Mouse (Mus musculus) liver, adult 2 months (tissue): ENCODE measurements around the gene Mchr1. TPM values are rescaled to one million over a fixed set of nuclear protein-coding genes. Genes with fewer than 3 reads are reported as not detected.
A peak's percentile ranks its signal among the peaks of the same experiment; 100 is the strongest.

ENCODE experiments used
- DNase-seq: peaks from one replicate; pipeline ENCODE4 v3.0.0-alpha.2; 2011; ENCODE audit warnings: low read depth, low spot score; ENCODE audit errors: extremely low read depth
- H3K27ac ChIP-seq: fragments of 200-500 bp; replicated peaks from 2 replicates; pipeline ENCODE4 v1.5.1; 2012; ENCODE audit warnings: low read depth, mild to moderate bottlenecking, control low read depth, inconsistent platforms, low read length; ENCODE audit not compliant: insufficient read depth
- H3K27me3 ChIP-seq: fragments of 200-500 bp; 2 replicates; pipeline ENCODE4 v1.6.1; 2012; ENCODE audit warnings: mild to moderate bottlenecking, moderate library complexity, low read length, inconsistent platforms; ENCODE audit not compliant: control insufficient read depth, insufficient read depth
- H3K36me3 ChIP-seq: fragments of 200-500 bp; 2 replicates; pipeline ENCODE4 v1.6.1; 2012; ENCODE audit warnings: low read length, inconsistent platforms; ENCODE audit not compliant: control insufficient read depth, insufficient read depth
- H3K4me1 ChIP-seq: fragments of 200-500 bp; 2 replicates; pipeline ENCODE4 v1.6.1; 2011; ENCODE audit warnings: low read length; ENCODE audit not compliant: control insufficient read depth, insufficient read depth
- H3K4me3 ChIP-seq: fragments of 200-500 bp; 2 replicates; pipeline ENCODE4 v1.5.1; 2011; ENCODE audit warnings: low read depth, mild to moderate bottlenecking, control low read depth, low read length, moderate library complexity; ENCODE audit not compliant: insufficient read depth
- H3K79me2 ChIP-seq: fragments of 200-500 bp; 2 replicates; pipeline ENCODE4 v1.6.1; 2012; ENCODE audit warnings: inconsistent platforms, mild to moderate bottlenecking, low read length, moderate library complexity; ENCODE audit not compliant: control insufficient read depth, insufficient read depth
- H3K9ac ChIP-seq: fragments of 200-500 bp; 2 replicates; pipeline ENCODE4 v1.6.1; 2012; ENCODE audit warnings: low read depth, mild to moderate bottlenecking, control low read depth, inconsistent platforms, low read length
- CTCF ChIP-seq: fragments of 200-500 bp; IDR thresholded peaks from 2 replicates; pipeline ENCODE4 v1.5.1; 2011; ENCODE audit warnings: low read depth, low read length, control low read depth
- POLR2A ChIP-seq: fragments of 200-500 bp; IDR thresholded peaks from 2 replicates; pipeline ENCODE4 v1.6.1; 2011; ENCODE audit warnings: low read length, control low read depth; ENCODE audit not compliant: insufficient read depth; ENCODE audit errors: extremely low read depth
- WGBS: fragments of 180-500 bp; shearing (Covaris S2); methylation state at CpG from one replicate; pipeline ENCODE4 v1.1.7; 2018; 5-methylcytosine and 5-hydroxymethylcytosine counted together
- polyA plus RNA-seq: library from polyadenylated mRNA; depleted of rRNA; stranded (reverse); fragments of >200 nt; gene quantifications from 2 replicates; pipeline ENCODE4 v1.2.3, GENCODE M21; 2012; rRNA removed
- total RNA-seq: library from RNA; depleted of rRNA; stranded (reverse); fragments of >200 nt; gene quantifications from 2 replicates; pipeline ENCODE4 v1.2.3, GENCODE M21; 2014; rRNA removed

The Mchr1 gene
- total RNA-seq (not detected in 2 replicates), polyA plus RNA-seq (not detected in 2 replicates)

- TF ChIP-seq CTCF (peak; percentile 62), POLR2A (no peak)
- no peak for DNase-seq
Observed at GRCm38 (mm10) chr15:81235086-81235920, at the start of gene Mchr1. Mchr1 (plus strand) TSS chr15:81235499.

GRCm38 (mm10) chr15:81189061-81189460, 46.2 kb upstream of the Mchr1 start:
- no peak overlapping the region for H3K4me3 ChIP-seq
- no peak overlapping the region for H3K27ac ChIP-seq
- DNase-seq: no peak
- H3K4me1 ChIP-seq: peaks cover 3% of the 10 kb centered on the region; the same call in 1 of the 2 replicates
- no peak overlapping the region for H3K9ac ChIP-seq
- no peaks in the 10 kb centered on the region for H3K27me3 ChIP-seq
- peaks cover 20% of the 10 kb centered on the region for H3K79me2 ChIP-seq
- 98% methylated on average over 2 of the region's 2 CpGs for WGBS
- TF ChIP-seq POLR2A (no peak), CTCF (no peak)
- no peaks in the 10 kb centered on the region for H3K36me3 ChIP-seq

More at GRCm38 (mm10) chr15:81235086-81235920, at the start of gene Mchr1:
- 5% methylated on average over 25 of the region's 25 CpGs for WGBS
- H3K27ac ChIP-seq: no peak within 1 kb of the TSS
- H3K9ac ChIP-seq: peak within 1 kb of the TSS; percentile 53
- peak within 1 kb of the TSS; percentile 37; the same call in 1 of the 2 replicates for H3K4me3 ChIP-seq
- H3K79me2 ChIP-seq: no peaks in the 10 kb centered on the region
- peaks cover 9% of the 10 kb centered on the region for H3K4me1 ChIP-seq
- no peaks in the 10 kb centered on the region for H3K27me3 ChIP-seq
- no peaks in the 10 kb centered on the region for H3K36me3 ChIP-seq

- H3K27me3 ChIP-seq: no peaks in the 10 kb centered on the region
- peaks cover 3% of the 10 kb centered on the region; the same call in 1 of the 2 replicates for H3K4me1 ChIP-seq
- H3K9ac ChIP-seq: peak overlapping the region; percentile 81
- H3K27ac ChIP-seq: no peak overlapping the region
- no peak for TF ChIP-seq CTCF
- no peak for TF ChIP-seq POLR2A
- DNase-seq: peak; percentile 16
- no peaks in the 10 kb centered on the region for H3K36me3 ChIP-seq
- WGBS: under 1% methylated on average over 46 of the region's 46 CpGs
- H3K79me2 ChIP-seq: peaks cover 20% of the 10 kb centered on the region
- H3K4me3 ChIP-seq: peak overlapping the region; percentile 93
Observed at GRCm38 (mm10) chr15:81190011-81190629, 45.2 kb upstream of the Mchr1 start.

- H3K4me1 ChIP-seq: peaks cover 3% of the 10 kb centered on the region; the same call in 1 of the 2 replicates
- DNase-seq: peak; percentile 99
- peak within 1 kb of the TSS; percentile 81 for H3K9ac ChIP-seq
- H3K4me3 ChIP-seq: peak within 1 kb of the TSS; percentile 93
- H3K27ac ChIP-seq: peak within 1 kb of the TSS; percentile 81
- WGBS: under 1% methylated on average over 48 of the region's 48 CpGs
- H3K36me3 ChIP-seq: no peaks in the 10 kb centered on the region
- peaks cover 20% of the 10 kb centered on the region for H3K79me2 ChIP-seq
- TF ChIP-seq CTCF (no peak), POLR2A (peak; percentile 70)
- no peaks in the 10 kb centered on the region for H3K27me3 ChIP-seq
Observed at GRCm38 (mm10) chr15:81190630-81191178, 44.6 kb upstream of the Mchr1 start, which contains the start of gene Mrtfa. Mrtfa (minus strand) TSS chr15:81190757.

GRCm38 (mm10) chr15:81191303-81191702, 44.0 kb upstream of the Mchr1 start:
- TF ChIP-seq POLR2A (no peak), CTCF (no peak)
- H3K4me3 ChIP-seq: peak overlapping the region; percentile 60
- no peaks in the 10 kb centered on the region for H3K36me3 ChIP-seq
- no peak for DNase-seq
- peak overlapping the region; percentile 76 for H3K9ac ChIP-seq
- peak overlapping the region; percentile 81 for H3K27ac ChIP-seq
- peaks cover 3% of the 10 kb centered on the region; the same call in 1 of the 2 replicates for H3K4me1 ChIP-seq
- H3K79me2 ChIP-seq: peaks cover 18% of the 10 kb centered on the region
- no peaks in the 10 kb centered on the region for H3K27me3 ChIP-seq
- 27% methylated on average over 9 of the region's 9 CpGs for WGBS
